Mouse (Mus musculus) myocyte (in vitro differentiated cells): ENCODE results near the gene Chst15.

Experiments used
- MAX ChIP-seq: IDR thresholded peaks from one replicate; pipeline ENCODE4 v1.6.1; 2011; ENCODE audit warnings: low read depth, mild to moderate bottlenecking, control low read depth
- MYOG ChIP-seq, 3 experiments: IDR thresholded peaks; one replicate each; pipeline ENCODE4 v1.6.1; 2011; ENCODE audit warnings: control low read depth in 2 of 3, low read depth in 2 of 3, mild to moderate bottlenecking in 2 of 3; ENCODE audit not compliant: insufficient read length in 2 of 3, control insufficient read depth in 1 of 3, insufficient read depth in 1 of 3
- POLR2A ChIP-seq: IDR thresholded peaks from one replicate; pipeline ENCODE4 v1.6.1; 2011; ENCODE audit warnings: low read depth, mild to moderate bottlenecking, control low read depth, moderate library complexity; ENCODE audit not compliant: insufficient read length
- SRF ChIP-seq: IDR thresholded peaks from one replicate; pipeline ENCODE4 v1.6.1; 2011; ENCODE audit warnings: low read depth; ENCODE audit not compliant: control insufficient read depth, insufficient read length
- TCF12 ChIP-seq: IDR thresholded peaks from one replicate; pipeline ENCODE4 v1.6.1; 2011; ENCODE audit warnings: mild to moderate bottlenecking, control low read depth; ENCODE audit not compliant: poor library complexity, insufficient read depth, severe bottlenecking
- TCF3 ChIP-seq: IDR thresholded peaks from one replicate; pipeline ENCODE4 v1.6.1; 2011; ENCODE audit warnings: low read depth, control low read depth; ENCODE audit not compliant: insufficient read length
- USF1 ChIP-seq: IDR thresholded peaks from one replicate; pipeline ENCODE4 v1.6.1; 2011; ENCODE audit warnings: low read depth, mild to moderate bottlenecking, control low read depth, moderate library complexity

- TF ChIP-seq SRF (no peak), MYOG (IDR thresholded peaks at IDR 0.05; ENCODE audit: control insufficient read depth in 1 of 3, insufficient read depth in 1 of 3, insufficient read length in 2 of 3, low read depth in 2 of 3) (no peak), USF1 (no peak), POLR2A (no peak), MAX (no peak), TCF3 (no peak), TCF12 (no peak)
Observed at GRCm38 (mm10) chr7:132273741-132274513, 43.1 kb downstream of the Chst15 start.
